Mouse (Mus musculus) liver, embryonic 13.5 days (tissue): Measurements from ENCODE around the gene Rpp40. TPM values are rescaled to one million over a fixed set of nuclear protein-coding genes. Genes with fewer than 3 reads are reported as not detected.

Source experiments
- ATAC-seq: fragments of 200-750 bp; cut with Nextera tagmentation; 2 replicates; pipeline ENCODE4 v1.8.0; 2017; ENCODE audit warnings: low read depth, mild to moderate bottlenecking, moderate number of reproducible peaks, moderate library complexity
- DNase-seq: peaks from one replicate; pipeline ENCODE4 v3.0.0; 2022
- H3K27ac ChIP-seq: fragments of 300-500 bp; sonication (generic); 2 replicates; pipeline ENCODE4 v1.5.1; 2015; ENCODE audit warnings: moderate library complexity, mild to moderate bottlenecking, inconsistent platforms
- H3K27me3 ChIP-seq: fragments of 300-500 bp; sonication (generic); 2 replicates; pipeline ENCODE4 v1.6.1; 2015; ENCODE audit warnings: mild to moderate bottlenecking, inconsistent platforms
- H3K36me3 ChIP-seq: fragments of 300-500 bp; sonication (generic); 2 replicates; pipeline ENCODE4 v1.6.1; 2015; ENCODE audit warnings: mild to moderate bottlenecking, inconsistent platforms
- H3K4me1 ChIP-seq: fragments of 300-500 bp; sonication (generic); replicated peaks from 2 replicates; pipeline ENCODE4 v1.6.1; 2015; ENCODE audit warnings: inconsistent platforms
- H3K4me2 ChIP-seq: fragments of 300-500 bp; sonication (generic); 2 replicates; pipeline ENCODE4 v1.6.1; 2015; ENCODE audit warnings: inconsistent platforms, mild to moderate bottlenecking, moderate library complexity
- H3K4me3 ChIP-seq: fragments of 300-500 bp; sonication (generic); replicated peaks from 2 replicates; pipeline ENCODE4 v1.5.1; 2015; ENCODE audit warnings: mild to moderate bottlenecking, inconsistent platforms
- H3K9ac ChIP-seq: fragments of 300-500 bp; sonication (generic); 2 replicates; pipeline ENCODE4 v1.6.1; 2015; ENCODE audit warnings: mild to moderate bottlenecking, inconsistent platforms
- H3K9me3 ChIP-seq: fragments of 300-500 bp; sonication (generic); replicated peaks from 2 replicates; pipeline ENCODE4 v1.6.1; 2016; ENCODE audit warnings: inconsistent platforms
- WGBS: fragments of 180-500 bp; shearing (Covaris S2); methylation state at CpG from one replicate; pipeline ENCODE4 v1.1.7; 2015; ENCODE audit not compliant: insufficient replicate concordance; 5-methylcytosine and 5-hydroxymethylcytosine counted together
- polyA plus RNA-seq: library from polyadenylated mRNA; unstranded; fragments of >200 nt; fragmentation: Nextera tagmentation; extraction: Ambion mirVana; gene quantifications from 2 replicates; pipeline ENCODE4 v1.2.1, GENCODE M21; 2015

Rpp40 gene
- polyA plus RNA-seq, 1 experiment from 2014 or later = 13.8 TPM

DNA sequence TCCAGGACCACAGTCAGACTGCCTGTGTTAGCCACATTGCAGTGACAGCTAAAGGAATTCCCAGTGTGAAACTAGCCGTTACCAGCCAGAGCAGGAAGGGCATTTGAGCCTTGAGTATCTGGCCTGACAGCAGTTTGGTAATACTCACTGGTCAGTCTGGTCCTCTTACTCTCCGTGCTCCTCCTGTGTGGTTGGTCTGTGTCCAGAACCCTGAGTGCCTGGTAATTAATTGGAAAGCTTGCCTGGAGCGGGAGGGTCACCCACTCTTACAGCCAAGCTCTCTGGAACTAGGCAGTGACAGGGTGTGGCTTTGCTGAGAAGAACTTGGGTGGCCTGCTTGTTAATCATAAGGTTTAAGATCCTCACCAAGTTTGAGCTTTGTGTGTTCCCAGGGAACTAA is 57.5 kb downstream of the Rpp40 start:
- Histone ChIP-seq H3K4me3 (no peak overlapping the region), H3K36me3 (no peaks in the 10 kb centered on the region), H3K9ac (no peak overlapping the region), H3K4me2 (no peak overlapping the region), H3K27me3 (no peaks in the 10 kb centered on the region), H3K27ac (no peak overlapping the region), H3K4me1 (0 out of 2 replicates have a peak, but pooled peaks cover 5% of the 10 kb centered on the region), H3K9me3 (no peaks in the 10 kb centered on the region)
- no peak for DNase-seq
- 76% methylated on average over 3 of the region's 3 CpGs for WGBS
- no peak for ATAC-seq

GRCm38 (mm10) chr13:35845306-35845705 is 60.9 kb downstream of the Rpp40 start:
- no peak for ATAC-seq
- Histone ChIP-seq H3K4me2 (no peak overlapping the region), H3K27me3 (no peaks in the 10 kb centered on the region), H3K4me1 (0 out of 2 replicates have a peak, but pooled peaks cover 3% of the 10 kb centered on the region), H3K9ac (no peak overlapping the region), H3K9me3 (no peaks in the 10 kb centered on the region), H3K27ac (no peak overlapping the region), H3K36me3 (peaks cover 15% of the 10 kb centered on the region), H3K4me3 (no peak overlapping the region)
- DNase-seq = no peak
- 91% methylated on average over 3 of the region's 3 CpGs for WGBS

Other genes starting within 250 kb of the Rpp40 start
- 10.3 TPM in 2 replicates for gene Cdyl, start 246.5 kb downstream of the Rpp40 start, polyA plus RNA-seq
- gene Ppp1r3g, start 52.5 kb upstream of the Rpp40 start, polyA plus RNA-seq = 0.36 and 0.37 TPM in 2 replicates
- 27.4 and 31.4 TPM in 2 replicates for gene Fars2, start 211.1 kb upstream of the Rpp40 start, polyA plus RNA-seq
- 27.1 and 27.8 TPM in 2 replicates for gene Lyrm4, start 211.2 kb upstream of the Rpp40 start, polyA plus RNA-seq